Mouse (Mus musculus) B cell, adult 2 months (primary cell): ENCODE data around the gene Per3.
"Not testable (repeated sequence)": the region's sequence is repeated elsewhere in the genome, so short reads cannot be mapped to it uniquely, and the experiment has no call there.

Experiments
- DNase-seq, 2 experiments: peaks; one replicate each; pipeline ENCODE4 v3.0.0; 2022

Gene Per3

DNA sequence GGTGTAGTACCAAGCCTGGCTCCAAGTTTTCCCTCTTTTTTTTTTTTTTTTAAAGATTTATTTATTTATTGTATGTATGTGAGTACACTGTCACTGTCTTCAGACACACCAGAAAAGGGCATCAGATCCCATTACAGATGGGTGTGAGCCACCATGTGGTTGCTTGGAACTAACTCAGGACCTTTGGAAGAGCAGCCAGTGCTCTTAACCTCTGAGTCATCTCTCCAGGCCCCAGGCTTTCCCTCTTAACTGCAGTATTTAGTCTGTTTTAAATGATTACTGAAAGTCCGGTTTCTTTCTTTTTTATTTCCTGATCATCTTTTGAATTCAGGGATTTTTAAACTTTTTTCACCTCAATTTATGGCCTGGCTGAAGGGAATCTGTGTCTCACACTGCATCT lies 27.1 kb downstream of the Per3 start:
- DNase-seq: not testable (repeated sequence)

DNA sequence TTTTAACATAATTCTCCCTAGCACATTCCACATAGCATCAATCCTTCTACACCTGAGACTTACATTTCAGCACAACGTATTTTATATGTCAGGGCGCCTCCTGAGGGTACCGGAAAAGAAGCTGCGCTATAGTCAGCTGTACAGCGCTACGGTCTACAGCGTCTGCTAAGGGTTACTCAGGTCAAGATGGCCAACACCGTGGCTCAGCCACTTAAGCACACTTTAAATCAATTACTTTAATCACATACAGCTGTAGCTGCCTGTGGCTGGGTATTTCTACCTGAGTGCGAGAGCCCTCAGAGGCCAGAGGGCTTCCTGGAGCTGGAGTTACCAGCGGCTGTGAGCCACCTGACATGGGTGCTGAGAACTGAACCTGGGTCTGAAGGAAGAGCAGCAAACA lies 28.5 kb downstream of the Per3 start:
- DNase-seq: no peak

DNA sequence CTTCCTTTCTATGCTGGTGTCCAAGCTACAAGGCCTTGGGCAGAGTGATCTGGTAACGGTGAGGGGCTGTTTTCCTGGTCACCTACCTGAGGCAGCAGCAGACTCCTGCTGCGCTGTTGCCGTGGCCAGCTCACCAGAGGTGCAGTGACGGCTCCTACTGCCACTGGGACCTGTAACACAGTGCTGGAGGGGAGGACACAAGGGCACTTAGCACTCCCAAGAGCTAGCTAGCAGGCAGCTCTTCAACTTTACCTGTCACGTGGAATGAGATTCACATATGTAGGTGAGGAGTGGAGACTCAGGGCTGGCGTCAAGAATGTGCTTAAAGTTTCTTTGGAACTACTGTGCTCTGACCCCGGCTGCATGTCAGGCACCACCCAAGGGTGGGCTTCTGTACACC lies 34.1 kb downstream of the Per3 start:
- no peak for DNase-seq

DNA sequence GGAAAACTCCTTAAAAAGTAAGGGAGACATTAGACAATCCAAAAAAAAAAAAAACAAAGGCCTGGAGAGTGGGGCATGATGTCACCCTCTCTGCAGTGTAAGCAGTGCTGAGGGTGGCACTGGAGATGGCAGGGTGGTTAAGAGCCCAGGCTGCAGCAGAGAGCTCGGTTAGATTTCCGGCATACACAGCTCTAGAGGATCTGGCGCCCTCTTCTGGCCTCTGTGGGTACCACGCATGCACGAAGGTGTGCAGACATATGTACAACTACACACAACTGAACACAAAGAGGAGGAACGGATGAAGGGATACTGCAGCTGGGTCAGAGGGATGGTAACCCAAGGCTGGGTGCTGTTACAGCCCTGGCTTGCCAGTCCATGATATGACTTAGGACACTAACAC lies 37.5 kb downstream of the Per3 start:
- peak; percentile 48 to 54 for DNase-seq

DNA sequence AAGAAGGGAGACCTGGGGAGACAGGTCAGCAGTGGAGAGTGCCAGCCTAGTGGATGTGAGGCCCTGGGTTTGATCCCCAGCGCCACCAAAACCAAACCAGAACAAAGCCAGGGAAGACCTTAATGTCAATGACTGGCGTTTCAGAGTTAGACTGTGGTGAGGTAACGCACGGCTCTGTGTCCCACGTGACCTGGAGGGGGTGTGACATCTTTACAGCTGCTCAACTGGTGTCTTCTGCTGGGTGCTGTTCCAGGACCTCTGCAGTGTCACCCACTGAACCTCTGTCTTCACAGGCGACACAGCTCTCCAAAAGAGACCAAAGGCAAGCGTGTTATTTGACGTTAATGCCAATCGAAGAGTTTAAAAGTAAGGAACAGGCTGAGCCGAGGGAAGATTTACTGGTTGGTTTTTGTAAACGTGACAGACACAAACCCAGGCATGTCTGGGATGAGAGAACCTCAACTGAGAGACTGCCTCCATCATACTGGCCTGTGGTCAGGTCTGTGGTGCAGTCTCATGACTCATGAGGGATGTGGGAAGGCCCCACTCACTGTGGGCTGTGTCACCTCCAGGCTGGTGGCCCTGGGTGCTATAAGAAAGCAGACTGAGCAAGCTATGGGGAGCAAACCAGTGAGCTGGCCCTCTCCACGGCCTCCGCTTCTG lies 38.7 kb downstream of the Per3 start:
- no peak for DNase-seq

DNA sequence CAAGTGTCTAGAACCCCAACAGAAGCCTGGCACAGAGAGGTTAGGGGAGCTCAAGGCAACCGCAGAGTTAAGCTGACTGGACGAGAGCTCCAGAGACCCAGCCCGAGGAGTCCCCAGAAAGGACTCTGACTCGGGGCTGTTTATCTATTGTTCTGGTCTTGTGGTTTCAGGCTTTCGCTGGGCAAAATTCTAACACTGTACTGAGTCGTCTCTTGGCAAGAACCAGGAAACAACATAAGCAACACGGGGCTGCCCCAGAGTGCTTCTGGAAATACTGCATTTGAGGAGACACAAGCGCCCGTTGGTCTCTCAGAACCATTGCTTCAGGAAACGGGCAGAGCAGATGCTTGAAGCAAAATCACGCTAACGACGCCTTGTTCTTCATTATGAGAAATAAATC lies 43.1 kb downstream of the Per3 start:
- DNase-seq: no peak

DNA sequence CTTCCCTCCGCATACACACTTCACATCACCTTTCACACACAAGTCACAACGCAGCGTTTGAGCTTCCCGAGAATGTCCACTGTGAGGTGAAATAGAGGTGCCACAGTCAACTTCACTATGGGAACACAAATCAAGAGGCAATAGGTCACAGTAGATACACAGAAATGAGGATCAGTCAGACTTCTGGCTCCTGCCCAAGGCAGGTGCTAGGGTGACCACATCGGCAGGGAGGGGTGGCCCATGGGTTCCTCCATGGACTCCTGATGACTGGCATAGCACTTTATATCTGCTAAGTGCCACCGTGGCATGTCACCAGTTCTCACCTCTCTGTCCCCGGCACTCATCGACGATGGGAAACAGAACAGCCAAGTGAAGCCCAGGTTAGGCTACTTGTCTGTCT lies 45.8 kb downstream of the Per3 start:
- DNase-seq: no peak

DNA sequence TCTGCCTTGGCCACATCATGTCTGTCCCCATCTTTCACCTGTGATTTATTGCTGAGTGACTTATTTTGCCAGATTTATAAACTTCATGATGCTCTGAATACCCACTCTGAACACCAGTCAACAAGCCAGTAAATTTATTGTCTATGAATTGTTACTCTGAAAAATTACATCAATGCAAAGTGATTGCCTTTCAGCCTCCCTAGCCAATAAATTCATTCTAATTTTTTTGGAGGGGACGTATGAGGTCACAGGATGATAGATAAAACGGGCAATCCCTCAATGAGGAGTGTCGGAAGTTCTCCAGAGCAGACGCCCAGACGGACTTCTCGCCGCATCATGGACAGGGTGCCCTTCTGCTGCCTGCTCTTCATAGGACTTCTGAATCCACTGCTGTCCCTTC lies 47.7 kb downstream of the Per3 start, which contains the start of gene Uts2:
Gene Uts2 (plus strand): TSS at position 301 of the 400 bp plus-strand sequence.
- no peak for DNase-seq

DNA sequence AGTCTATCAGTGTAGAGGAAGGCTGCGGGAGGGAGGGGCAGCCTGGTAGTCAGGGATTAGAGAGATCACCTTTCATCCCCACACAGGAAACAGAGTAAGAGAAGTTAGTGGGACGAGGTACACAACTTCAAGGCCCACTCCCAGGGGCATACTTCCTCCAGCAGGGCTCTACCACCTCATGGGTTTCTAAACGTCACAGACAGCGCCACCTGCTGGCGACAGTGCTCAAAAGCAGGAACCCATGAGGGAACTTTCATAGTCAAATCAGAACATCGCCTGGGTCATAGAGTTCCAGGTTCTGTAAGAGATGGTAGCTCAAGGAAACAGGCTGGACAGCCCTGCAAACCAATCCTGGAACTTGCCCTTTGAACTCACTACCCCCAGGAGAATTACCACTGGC lies 54.3 kb downstream of the Per3 start:
- DNase-seq: peak; percentile 37 to 47

DNA sequence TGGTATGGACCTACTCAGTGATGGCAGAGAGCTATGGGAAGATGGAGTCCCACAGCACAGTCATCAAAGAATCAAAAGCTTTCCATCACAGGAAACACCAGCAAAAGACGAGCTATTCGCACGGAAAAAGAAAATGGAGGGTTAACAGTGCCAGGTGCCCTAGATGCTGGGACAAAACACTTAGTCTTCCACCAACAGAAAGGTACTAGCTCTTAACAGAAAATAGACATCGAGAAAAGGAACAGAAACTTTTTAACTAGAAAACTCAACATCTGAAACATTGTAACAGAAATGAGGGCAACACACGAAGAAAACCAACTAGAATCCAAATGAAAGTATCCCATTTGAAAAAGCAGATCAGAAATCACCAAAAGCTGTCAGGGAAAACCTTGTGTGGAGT lies 64.3 kb downstream of the Per3 start:
- no peak for DNase-seq

DNA sequence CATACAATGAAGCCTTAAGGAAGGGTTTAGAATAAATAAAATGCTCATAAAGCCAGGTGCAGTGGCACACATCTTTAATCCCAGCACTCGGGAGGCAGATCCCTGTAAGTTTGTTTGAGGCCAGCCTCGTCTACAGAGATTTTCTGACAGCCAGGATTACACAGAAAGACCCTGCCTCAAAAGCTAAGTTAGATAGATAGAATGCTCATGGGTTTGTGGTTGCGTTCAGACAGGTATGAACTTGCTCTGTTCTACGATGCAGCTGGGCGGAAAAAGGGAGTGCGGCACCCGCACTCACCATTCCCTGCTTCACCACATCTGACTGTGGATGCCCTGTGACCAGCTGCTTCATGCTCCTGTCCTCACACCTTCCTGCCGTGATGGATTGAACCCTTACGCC lies 65.0 kb downstream of the Per3 start:
- no peak for DNase-seq

DNA sequence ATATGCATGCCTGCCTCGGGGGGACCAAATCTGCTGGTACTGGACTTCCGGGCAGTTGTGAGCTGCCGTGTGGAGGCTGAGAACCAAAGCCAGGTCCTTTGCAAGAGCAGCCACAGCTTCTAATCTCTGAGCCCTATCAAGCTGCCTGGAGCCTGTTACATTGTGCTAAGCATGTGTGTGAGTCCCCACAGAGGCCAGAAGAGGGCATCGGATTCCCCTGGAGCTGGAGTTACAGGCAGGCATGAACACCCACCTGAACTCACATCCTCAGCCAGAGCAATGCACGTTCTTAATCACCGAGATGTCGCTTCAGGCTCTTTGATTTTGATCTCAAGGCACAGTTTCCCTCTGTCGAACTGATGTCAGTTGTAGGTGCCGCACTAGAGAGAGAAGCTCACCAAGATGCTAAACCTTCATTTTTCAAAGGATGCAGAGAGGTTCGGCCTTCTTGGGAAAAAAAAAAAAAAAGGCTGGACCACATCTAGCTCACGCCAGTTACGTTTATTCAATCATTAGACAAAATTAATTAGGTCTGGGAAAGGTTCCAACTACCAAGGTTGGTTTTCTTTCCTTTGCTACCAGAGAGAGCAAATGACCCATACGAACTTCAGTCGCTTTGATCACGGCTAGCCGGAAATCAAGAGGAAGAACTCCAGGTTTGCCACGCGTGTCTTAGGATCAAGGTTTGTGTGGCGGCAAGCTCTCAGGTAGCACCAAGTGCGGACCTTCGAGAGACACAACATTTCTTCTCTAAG lies 66.1 kb downstream of the Per3 start:
- DNase-seq: no peak

DNA sequence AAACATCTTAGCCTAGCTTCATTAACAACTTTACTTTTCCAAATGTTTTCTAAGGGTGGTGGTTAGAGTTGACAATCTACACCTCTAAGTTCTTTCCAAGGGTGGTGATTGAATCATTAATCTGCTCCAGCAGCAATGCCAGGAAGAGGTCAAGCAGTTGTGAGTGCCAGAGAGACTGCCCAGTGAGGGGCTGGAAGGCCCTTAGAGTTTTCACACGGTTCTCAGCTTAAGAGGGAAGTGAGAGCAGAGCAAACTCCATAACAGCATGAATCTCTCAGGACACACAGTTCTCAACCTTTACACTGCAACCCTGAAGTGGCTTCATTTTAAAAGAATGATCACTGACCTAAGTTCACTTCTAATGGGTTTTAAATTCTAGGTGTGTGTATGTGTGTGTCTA lies 69.3 kb downstream of the Per3 start:
- no peak for DNase-seq

DNA sequence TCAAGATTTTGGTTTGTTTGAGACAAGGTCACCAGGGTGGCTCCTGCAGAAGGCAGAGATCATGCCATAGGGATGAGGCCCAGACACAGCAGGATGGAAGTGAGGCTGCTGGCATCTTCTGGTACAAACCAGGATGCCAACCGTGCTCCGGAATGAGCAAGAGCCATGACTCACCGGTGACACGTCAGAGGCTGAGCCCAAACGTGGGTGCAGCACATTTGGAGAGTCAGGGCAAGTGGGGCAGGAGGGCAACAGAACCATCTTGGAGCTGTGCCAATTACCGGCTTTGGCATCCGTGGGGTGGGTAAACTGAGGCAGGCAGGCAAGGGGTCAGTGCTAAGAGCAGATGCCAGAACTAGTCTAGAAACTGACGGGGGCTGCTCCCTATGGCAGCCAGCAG lies 71.2 kb downstream of the Per3 start:
- DNase-seq: no peak

DNA sequence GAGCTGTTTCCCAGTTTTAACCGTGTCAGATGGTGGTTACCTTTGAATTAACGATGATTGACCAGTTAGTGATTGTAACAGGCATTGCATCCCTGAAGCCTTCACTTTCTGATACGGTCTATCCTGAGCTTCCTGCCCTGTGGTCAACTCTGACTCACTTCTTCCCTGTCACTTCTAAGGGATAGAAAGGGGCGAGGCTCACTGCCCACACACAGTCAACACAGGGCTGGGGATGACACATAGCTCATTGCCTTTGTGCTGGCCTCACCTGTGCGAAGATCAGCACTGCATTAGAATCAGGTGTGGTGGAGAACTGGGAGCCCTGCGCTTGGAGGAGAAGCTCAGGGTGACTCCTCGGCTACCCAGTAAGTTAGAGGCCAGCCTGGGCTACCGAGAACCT lies 75.5 kb downstream of the Per3 start:
- DNase-seq: no peak

DNA sequence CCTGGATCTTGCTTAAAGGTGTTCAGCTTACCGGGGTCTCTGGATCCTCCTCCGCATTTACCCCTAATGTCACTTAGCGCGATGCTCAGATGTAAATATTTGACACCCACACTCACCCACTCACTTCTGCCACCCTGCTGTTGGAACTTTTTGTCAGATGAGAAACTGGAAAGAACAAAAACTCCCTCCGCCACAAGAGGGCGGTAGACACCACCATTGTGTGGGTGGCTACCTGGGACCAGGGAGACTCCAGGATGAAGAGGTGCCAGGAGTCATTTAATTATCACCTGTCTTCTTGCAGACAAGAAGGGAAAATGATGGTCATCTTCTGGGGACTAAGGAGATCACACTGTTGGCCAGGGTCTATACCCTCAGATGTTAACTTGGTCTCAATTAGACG lies 77.9 kb downstream of the Per3 start:
- peak; percentile 56 to 59 for DNase-seq

DNA sequence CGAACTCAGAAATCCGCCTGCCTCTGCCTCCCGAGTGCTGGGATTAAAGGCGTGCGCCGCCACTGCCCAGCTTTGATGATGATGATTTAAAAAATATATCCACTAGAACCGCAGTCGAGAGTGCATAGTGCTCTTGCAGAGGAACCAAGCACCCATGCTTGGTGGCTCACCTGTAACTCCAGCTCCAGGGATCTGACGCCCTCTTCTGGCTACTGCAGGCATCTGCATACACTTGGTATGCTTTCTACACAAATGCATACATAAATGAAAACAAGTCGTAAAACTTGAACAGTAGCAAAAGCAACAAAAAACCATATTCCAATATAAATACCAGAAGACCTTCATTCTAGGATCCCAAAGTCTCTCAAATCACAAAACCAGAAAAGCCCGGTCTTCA lies 78.9 kb downstream of the Per3 start:
- no peak for DNase-seq

DNA sequence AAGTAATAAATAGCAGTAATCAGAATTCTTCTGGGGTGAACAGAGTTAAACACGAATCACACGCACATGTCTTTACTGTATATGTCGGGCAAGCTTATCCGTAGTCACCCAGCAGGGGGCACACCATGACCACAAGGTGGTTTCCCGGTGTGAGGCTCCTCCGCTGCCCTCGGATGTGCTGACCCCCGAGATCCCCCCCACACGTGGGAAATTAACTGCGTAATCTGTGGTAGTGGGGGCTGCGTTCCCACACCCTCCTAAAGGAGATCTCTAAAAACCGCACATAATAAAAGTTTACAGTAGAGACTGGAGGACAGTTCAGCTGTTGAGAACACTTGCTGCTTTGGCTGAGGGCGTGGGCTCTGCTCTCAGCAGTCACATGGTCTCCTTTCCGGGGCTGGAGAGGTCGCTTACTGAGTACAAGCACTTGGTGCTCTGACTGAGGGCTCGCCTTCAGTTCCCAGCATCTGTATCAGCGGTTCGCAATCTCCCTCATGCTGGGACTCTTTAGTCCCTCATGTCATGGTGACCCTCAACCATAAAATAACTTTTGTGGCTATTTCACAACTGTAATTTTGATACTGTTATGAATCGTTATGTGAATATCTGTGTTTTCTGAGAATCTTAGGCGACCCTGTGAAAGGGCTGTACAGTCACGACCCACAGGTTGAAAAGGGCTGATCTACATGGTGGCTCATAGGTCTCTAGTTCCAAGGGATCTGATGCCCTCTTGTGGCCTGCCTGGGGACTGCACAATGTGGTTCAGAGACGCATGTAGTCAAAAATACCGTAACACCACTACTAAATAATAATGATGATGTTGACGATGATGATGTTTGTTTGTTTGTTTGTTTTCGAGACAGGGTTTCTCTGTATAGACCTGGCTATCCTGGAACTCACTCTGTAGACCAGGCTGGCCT lies 79.6 kb downstream of the Per3 start:
- peak; percentile 85 to 87 for DNase-seq

DNA sequence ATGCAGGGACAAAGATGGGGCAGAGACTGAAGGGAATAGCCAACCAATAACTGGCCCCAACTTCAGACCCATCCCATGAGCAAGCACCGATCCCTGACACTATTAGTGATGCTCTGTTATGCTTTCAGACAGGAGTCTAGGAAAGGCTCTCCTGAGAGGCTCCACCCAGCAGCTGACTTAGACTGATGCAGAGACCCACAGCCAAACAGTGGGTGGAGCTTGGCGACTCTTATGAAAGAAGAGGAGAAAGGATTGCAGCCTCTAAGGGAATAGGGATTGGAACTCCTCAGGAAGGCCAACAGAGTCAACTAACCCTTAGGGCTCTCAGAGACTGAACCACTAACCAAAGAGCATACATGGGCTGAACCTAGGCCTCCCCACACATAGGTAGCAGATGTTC lies 80.8 kb downstream of the Per3 start:
- no peak for DNase-seq

DNA sequence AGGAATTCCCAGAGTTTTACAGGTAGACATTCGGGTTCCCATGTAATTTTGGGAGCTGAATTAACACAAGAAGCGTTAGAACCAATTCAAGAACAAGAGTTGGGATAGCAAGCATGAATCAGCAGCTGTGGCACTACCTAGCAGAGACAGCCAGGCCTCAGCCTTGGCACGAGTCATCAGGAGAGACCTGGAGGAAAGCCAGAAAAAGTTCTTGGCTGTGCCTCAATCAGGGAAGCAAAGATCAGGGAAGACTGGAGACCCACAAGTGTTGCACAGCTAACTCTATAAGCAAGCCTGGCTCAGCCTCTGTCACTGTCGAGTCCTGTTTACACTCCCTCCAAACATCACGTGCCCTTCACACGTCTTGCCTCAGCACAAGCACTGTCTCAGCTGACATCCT lies 82.2 kb downstream of the Per3 start:
- DNase-seq: no peak

DNA sequence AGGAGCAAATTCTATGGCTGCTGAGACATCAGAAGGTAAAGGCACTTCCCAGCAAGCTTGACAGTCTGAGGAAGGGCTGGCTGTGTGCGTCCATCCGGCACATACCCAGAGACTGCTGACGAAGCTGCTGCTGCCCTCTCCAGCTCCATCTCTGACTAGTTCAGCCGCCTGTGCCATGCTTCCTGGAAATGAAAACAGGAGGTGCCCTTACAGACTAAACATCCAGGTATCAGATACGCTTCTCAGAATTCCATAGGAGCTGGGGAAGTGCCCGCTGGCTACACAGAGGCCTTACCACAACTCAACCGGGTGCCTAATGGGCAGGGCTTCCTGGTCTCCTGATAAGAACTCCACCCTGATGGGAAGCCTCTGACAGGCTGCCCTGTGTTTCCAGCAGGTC lies 85.9 kb downstream of the Per3 start:
- DNase-seq: no peak

DNA sequence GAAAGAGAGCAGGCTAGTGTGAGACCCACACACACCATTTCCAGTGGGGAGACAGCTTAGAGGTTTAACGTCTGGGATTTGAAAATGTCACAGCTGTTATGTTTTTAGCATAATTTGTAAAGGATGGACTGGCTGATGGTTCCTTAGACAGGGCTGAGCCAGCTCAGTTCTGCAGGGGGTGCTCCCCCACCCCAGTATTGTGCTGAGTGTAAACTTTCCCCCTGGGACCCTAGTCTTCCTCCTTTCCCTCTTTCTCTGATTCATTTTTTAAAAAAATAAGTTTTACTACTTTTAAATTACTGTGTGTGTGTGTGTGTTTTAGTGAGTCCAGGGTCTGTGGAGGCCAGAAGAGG lies 87.4 kb downstream of the Per3 start:
- no peak for DNase-seq

DNA sequence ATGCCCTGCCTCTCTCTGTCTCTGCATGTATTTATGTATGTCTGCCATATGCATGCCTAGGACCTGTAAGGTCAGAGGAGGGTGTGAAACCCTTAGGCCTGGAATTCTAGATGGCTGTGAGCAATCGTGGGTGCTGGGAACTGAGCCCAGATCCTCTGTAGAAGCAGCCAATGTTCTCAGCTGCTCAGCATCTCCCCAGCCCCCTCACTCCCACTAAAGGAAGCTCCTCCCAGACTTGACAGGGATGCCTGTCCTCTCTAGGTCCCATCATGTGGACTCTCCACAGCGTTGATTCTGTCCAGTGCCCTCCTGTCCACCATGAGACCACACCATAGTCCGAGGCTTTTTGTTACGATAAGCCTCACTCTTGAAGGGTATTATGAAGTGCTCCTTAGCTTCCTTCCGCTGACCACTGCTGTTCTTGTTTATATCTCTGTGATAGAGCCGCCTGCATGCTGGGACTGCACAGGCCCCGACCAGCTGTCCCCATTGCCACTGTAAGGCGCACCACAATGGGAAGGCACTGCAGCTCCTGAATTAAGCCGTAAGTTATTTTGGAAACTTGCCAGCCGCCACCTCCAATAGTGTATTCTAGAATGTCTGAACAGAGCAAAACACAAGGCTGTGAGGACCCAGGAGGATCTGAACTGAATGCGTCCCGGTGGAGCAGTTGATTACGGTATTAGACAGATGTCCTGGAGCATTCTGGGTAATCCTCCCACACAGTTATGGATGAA lies 87.9 kb downstream of the Per3 start:
- no peak for DNase-seq
